Mouse (Mus musculus): ENCODE data around the gene Hmmr. TPM values are rescaled to one million over a fixed set of nuclear protein-coding genes. Genes with fewer than 3 reads are reported as not detected.

Hmmr gene
- polyA plus RNA-seq, 1 experiment from 2014 or later, result 27.7 TPM

GRCm38 (mm10) chr11:40675014-40675730 lies 58.0 kb downstream of the Hmmr start:
- in situ Hi-C loops (cut with MboI; ENCODE audit: low pct_unique_long_range_greater_than_20kb), result no loop called here
- ChIA-PET CTCF (no interaction called here), POLR2A (no interaction called here)
- TF ChIP-seq CTCF (IDR thresholded peaks at IDR 0.05), result no peak
- ATAC-seq (no peak), DNase-seq (ENCODE audit: low read depth, low spot score) (no peak)
- no peaks in the 10 kb centered on the region for H3K27me3 ChIP-seq

Other genes starting within 250 kb of the Hmmr start
- 101 TPM for gene Mat2b, start 38.2 kb downstream of the Hmmr start, polyA plus RNA-seq (2021)
- gene Nudcd2, start 245 bp upstream of the Hmmr start, polyA plus RNA-seq (2021), result 84.7 TPM
- 77.6 TPM for gene Ccng1, start 21.9 kb upstream of the Hmmr start, polyA plus RNA-seq (2021)

Measured in Patski (cell line).